In the genomic region with DNA sequence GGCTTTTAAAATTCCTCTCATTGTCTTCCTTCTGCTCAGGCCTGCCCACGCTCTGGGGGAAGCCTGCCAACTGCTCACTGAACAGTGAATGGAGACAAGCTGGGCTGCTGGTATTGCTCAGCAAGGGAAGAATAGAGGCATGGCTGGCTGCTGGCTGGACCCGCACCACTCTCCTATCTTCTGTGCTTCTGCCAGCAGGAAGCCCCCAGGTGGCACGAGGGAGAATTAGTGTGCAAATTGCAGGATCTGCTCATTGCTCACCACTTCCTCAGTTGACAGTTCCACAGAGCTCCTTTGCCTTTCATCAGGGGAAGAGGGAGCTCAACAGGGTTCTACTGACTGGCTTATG, we compare ENCODE assay signal across 9 mouse cellular contexts.
A peak's percentile ranks its signal among the peaks of the same experiment; 100 is the strongest.
DNase-seq lines count a peak whose midpoint lies in the region; ATAC-seq and TF ChIP-seq lines count a peak whose summit lies in the region.
"Had no signal": no experiment of that assay in that cellular context is flagged by ENCODE, and none has a peak within 500 bp of the region (broad histone marks: within the 10 kb centered on the region; RNA-seq: fewer than 3 reads in every experiment).

No protein-coding gene starts in this region.

- DNase-seq in gastrocnemius, adult 2 months = peak; percentile 23
- no peak for DNase-seq in gastrocnemius, adult 8-10 months (ENCODE audit: low spot score in 2 of 2)
- peak; percentile 92 for DNase-seq in brain, adult 2 months (ENCODE audit: low read depth, low spot score)
- peak; percentile 82 to 87 for DNase-seq in left cerebral cortex, adult 2 months (ENCODE audit: extremely low spot score in 1 of 2, low spot score in 2 of 2)
- peak; percentile 62 for DNase-seq in testis, postnatal 14 days (ENCODE audit: low spot score)

- H3K9me3 ChIP-seq in forebrain, embryonic 13.5 days (replicated peaks) = no peaks in the 10 kb centered on the region
- H3K9me3 ChIP-seq in hindbrain, embryonic 16.5 days (ENCODE audit: control insufficient read depth, low read length) = no peaks in the 10 kb centered on the region
- H3K9me3 ChIP-seq in midbrain, embryonic 16.5 days (replicated peaks; ENCODE audit: control insufficient read depth, low read length, poor library complexity, severe bottlenecking) = no peaks in the 10 kb centered on the region

- no peak overlapping the region for H3K4me3 ChIP-seq in gastrocnemius, adult 2 months
- H3K4me3 ChIP-seq in forebrain, embryonic 13.5 days = no peak overlapping the region
- no peak overlapping the region for H3K4me3 ChIP-seq in hindbrain, embryonic 16.5 days (ENCODE audit: low read length)
- no peak overlapping the region for H3K4me3 ChIP-seq in left cerebral cortex, adult 2 months
- H3K4me3 ChIP-seq in midbrain, embryonic 16.5 days (ENCODE audit: low read depth, low read length) = no peak overlapping the region
- H3K4me3 ChIP-seq: heart, adult 2 months had no signal

- intact Hi-C loops in gastrocnemius, adult 2 months (cut with DNase I) = no loop called here
- intact Hi-C loops in left cerebral cortex, adult 2 months (cut with DNase I) = loop anchor here (2.0 to 10.0 kb wide), 5 partner anchors 63 to 870 kb away; a partner anchor contains a TSS

- no peaks in the 10 kb centered on the region for H3K36me3 ChIP-seq in forebrain, embryonic 13.5 days (ENCODE audit: poor library complexity, severe bottlenecking)
- no peaks in the 10 kb centered on the region for H3K36me3 ChIP-seq in hindbrain, embryonic 16.5 days (ENCODE audit: control insufficient read depth, insufficient read depth, low read length)
- no peaks in the 10 kb centered on the region for H3K36me3 ChIP-seq in midbrain, embryonic 16.5 days (ENCODE audit: control insufficient read depth, insufficient read depth, low read length)

- no peaks in the 10 kb centered on the region for H3K27me3 ChIP-seq in forebrain, embryonic 13.5 days
- H3K27me3 ChIP-seq in hindbrain, embryonic 16.5 days (replicated peaks; ENCODE audit: control insufficient read depth, insufficient read depth, low read length) = no peaks in the 10 kb centered on the region; the same call in 1 of the 2 replicates
- no peaks in the 10 kb centered on the region for H3K27me3 ChIP-seq in midbrain, embryonic 16.5 days (ENCODE audit: control insufficient read depth, insufficient read depth, low read depth, low read length)

- peak overlapping the region; percentile 54 for H3K4me2 ChIP-seq in forebrain, embryonic 13.5 days
- H3K4me2 ChIP-seq in hindbrain, embryonic 16.5 days (ENCODE audit: low read length) = peak overlapping the region; percentile 48
- H3K4me2 ChIP-seq in midbrain, embryonic 16.5 days (ENCODE audit: low read length) = peak overlapping the region; percentile 37

- WGBS in forebrain, embryonic 13.5 days = 2% methylated on average over 3 of the region's 3 CpGs
- 8% methylated on average over 3 of the region's 3 CpGs for WGBS in hindbrain, embryonic 16.5 days
- 2% methylated on average over 3 of the region's 3 CpGs for WGBS in midbrain, embryonic 16.5 days

- no peak overlapping the region for H3K9ac ChIP-seq in forebrain, embryonic 13.5 days
- no peak overlapping the region; the same call in 1 of the 2 replicates for H3K9ac ChIP-seq in hindbrain, embryonic 16.5 days (ENCODE audit: low read depth, low read length)
- H3K9ac ChIP-seq in midbrain, embryonic 16.5 days (ENCODE audit: low read depth, low read length) = no peak overlapping the region

- TF ChIP-seq CTCF in gastrocnemius, adult 2 months (IDR thresholded peaks at IDR 0.05) = no peak
- TF ChIP-seq CTCF in left cerebral cortex, adult 2 months (IDR thresholded peaks at IDR 0.05) = no peak; the same call in 1 of the 2 replicates

- peaks cover 24% of the 10 kb centered on the region for H3K4me1 ChIP-seq in forebrain, embryonic 13.5 days
- H3K4me1 ChIP-seq in hindbrain, embryonic 16.5 days (ENCODE audit: control insufficient read depth, insufficient read depth, low read depth, low read length) = peaks cover 14% of the 10 kb centered on the region
- H3K4me1 ChIP-seq in midbrain, embryonic 16.5 days (ENCODE audit: control insufficient read depth, insufficient read depth, low read length) = peaks cover 14% of the 10 kb centered on the region

- no peak overlapping the region for H3K27ac ChIP-seq in gastrocnemius, adult 2 months
- H3K27ac ChIP-seq in forebrain, embryonic 13.5 days = peak overlapping the region; percentile 62
- H3K27ac ChIP-seq in hindbrain, embryonic 16.5 days (ENCODE audit: low read depth, low read length) = no peak overlapping the region
- H3K27ac ChIP-seq in left cerebral cortex, adult 2 months = no peak overlapping the region
- no peak overlapping the region; the same call in 1 of the 2 replicates for H3K27ac ChIP-seq in midbrain, embryonic 16.5 days (ENCODE audit: low read length)
- H3K27ac ChIP-seq: heart, adult 2 months had no signal

- ATAC-seq in forebrain, embryonic 13.5 days = peak; percentile 91
- peak; percentile 95 for ATAC-seq in hindbrain, embryonic 16.5 days
- ATAC-seq in midbrain, embryonic 16.5 days = peak; percentile 90

Comparison
In these comparisons a context has a peak if more than half of its experiments do, and no peak if none do; other contexts are left out.
1. DNase-seq: peak in gastrocnemius, adult 2 months (single experiment), brain, adult 2 months (single experiment), left cerebral cortex, adult 2 months (2 of 2) and testis, postnatal 14 days (single experiment); none in gastrocnemius, adult 8-10 months (0 of 2).
2. Peak in every context shown above with its lines, with median percentiles within 50 percentile points of each other: ATAC-seq and H3K4me2 ChIP-seq.